Mouse (Mus musculus): Measurements from ENCODE around the gene Fpr2.

DNA sequence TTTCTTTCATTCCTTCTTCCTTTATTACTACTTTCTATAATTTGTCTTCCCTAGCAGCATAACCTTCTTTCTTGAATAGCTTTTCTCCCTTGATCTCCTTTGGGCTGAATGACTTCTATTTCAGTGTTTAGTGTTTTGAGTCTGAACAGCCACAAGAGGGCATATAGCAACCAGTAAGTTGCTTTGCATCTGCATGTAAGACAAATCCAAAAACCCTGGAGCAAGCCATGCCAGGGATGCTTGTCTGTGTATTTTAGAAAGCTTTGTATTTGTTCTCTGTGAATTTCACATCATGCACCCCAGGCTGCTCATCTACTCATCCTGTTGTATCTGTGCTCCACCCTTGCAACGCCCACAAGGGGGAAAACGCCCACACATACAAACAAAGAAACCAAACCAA, 11.6 kb downstream of the Fpr2 start:
- peak; percentile 12 for TF ChIP-seq CTCF (IDR thresholded peaks at IDR 0.05; ENCODE audit: low read depth, low read length)
- no peak for TF ChIP-seq POLR2A (IDR thresholded peaks at IDR 0.05; ENCODE audit: insufficient read depth, low read length)
